Mouse (Mus musculus): Measurements from ENCODE around the gene Sparc.

Gene Sparc

DNA sequence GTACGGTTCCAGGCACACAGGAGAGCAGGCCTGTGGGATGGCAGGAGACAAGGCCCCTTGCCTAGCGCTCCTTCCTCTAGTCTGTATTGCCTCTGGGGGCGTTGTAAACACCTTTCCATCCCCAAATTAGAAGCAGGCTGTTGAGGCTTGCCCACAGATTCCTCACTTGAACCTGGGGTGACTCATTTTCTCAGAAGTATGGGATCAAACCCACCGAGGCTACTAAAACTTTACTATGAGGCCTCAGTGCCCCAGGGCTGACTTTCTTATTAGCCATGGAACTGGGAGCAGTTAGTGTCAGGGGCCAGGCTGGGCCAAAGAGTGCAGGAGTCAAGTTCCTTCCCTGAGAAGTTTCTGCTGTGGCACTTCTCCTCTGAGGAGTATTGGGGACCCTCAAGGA, 57.7 kb downstream of the Sparc start:
- no peak for DNase-seq (ENCODE audit: low spot score)

- DNase-seq (ENCODE audit: low spot score), result no peak
Observed at GRCm38 (mm10) chr11:55364662-55365061, 58.3 kb downstream of the Sparc start.

DNA sequence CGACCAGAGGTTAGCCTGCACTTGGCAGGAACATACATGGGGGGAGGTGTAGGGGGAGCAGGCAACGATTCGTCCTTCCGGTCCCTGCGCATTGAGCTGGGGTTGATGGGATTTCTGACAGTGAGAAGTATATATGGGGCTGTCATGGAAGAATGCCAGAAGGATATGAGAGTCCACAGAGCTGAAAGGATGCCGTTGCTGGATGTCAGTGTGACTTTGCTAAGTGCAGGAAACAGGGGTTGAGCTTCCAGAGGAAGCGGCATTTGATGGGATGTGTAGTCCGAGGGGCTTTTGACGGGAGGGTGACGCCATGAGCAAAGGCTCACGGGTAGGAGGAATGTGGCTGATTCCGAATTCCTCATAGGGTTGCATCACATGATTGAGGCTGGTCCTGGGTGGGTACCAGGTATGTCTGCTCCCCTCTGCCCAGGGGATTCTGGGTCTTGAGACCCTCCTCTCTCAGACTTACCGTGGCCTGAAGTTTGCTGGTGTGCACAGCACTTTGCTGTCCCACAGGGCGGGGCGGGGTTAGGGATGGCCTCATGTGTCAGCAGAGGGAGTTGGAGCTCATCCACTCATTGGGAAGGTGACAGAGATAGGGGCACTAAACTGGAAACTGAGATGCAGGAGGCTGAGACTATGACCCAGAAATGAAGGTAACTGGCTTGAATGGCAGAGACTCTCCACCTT, 64.7 kb downstream of the Sparc start:
- DNase-seq (ENCODE audit: low spot score), result no peak

- DNase-seq (ENCODE audit: low spot score), result no peak
Observed at GRCm38 (mm10) chr11:55356846-55357245, 66.1 kb downstream of the Sparc start.

Data from retina, embryonic 14.5 days (tissue).